Mouse (Mus musculus): ENCODE data around the gene Tmem198. TPM values are rescaled to one million over a fixed set of nuclear protein-coding genes. Genes with fewer than 3 reads are reported as not detected.
A peak's percentile ranks its signal among the peaks of the same experiment; 100 is the strongest.

Gene Tmem198
- polyA plus RNA-seq, 1 experiment from 2014 or later, result 1.3 TPM

DNA sequence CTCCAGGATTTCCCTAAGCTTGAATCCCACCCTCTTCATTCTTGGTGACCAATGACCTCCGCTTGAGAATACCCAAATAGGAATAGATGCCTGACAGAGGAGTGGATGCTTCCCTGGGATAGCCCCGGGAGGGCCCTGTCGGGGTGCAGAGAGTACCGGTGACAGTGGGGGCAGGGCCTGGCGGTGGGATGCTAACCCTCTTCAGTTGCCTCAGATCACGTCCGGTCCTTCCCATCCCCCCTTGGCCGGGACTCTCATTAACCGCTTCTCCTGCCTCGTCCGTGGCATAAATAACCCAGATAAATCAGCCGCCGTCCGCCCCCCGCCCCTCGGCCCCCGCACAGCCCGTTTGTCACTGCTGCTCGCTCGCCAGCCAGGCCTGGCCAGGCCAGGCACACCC is 32.7 kb upstream of the Tmem198 start:
- TF ChIP-seq CTCF (IDR thresholded peaks at IDR 0.05), result no peak
- Histone ChIP-seq H3K4me1 (ENCODE audit: insufficient read depth, low read depth, low read length) (peaks cover 9% of the 10 kb centered on the region; the same call in 1 of the 2 replicates), H3K27me3 (replicated peaks; ENCODE audit: insufficient read depth, low read length) (peaks cover 54% of the 10 kb centered on the region), H3K9ac (replicated peaks; ENCODE audit: low read depth) (no peak overlapping the region), H3K4me2 (replicated peaks; ENCODE audit: low read depth, low read length) (no peak overlapping the region), H3K36me3 (ENCODE audit: insufficient read depth, low read length) (peaks cover 5% of the 10 kb centered on the region; the same call in 1 of the 2 replicates), H3K4me3 (ENCODE audit: low read depth, low read length) (no peak overlapping the region), H3K27ac (ENCODE audit: low read length) (no peak overlapping the region), H3K9me3 (ENCODE audit: low read length) (no peaks in the 10 kb centered on the region)
- WGBS, result 6% methylated on average over 17 of the region's 20 CpGs
- DNase-seq (ENCODE audit: low spot score), result no peak
- no peak for ATAC-seq

DNA sequence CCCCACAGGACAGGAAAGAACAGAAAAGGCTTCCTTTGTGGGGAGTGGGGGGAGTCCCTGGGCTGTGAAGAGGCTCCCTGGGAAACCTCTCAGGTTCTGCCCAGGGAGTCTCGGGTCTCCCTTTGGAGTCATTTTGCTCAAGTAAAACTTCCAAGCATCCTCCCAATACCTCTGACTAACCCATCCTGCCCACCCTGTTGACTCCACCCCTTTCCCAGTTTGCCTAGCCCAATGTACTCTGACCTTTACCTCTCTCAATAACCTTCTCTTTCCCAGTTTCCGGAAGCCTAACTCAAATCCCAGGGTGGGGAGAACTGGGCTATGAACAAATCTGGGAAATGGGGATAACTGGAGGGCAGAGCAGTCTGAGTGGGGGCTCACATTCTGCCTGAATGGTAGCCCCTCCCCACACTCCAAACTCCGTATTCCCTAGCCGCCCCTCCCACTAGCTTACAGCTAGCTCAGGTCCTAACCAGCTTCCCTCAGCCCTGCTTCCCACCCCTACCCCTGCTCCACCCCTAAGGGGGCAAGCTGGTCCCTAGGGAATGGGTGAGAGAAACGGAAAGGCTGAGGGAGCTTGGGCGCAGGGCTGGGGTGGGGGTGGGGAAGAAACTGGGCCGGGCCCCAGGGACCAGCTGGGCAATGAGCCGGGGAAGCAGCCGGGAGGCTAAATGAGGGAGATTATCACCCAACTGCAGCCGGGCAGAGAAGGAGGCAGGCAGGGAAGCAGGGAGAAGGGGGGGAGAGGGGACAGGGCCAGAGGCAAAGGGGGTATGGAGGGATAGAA is 31.9 kb upstream of the Tmem198 start:
- Histone ChIP-seq H3K27me3 (replicated peaks; ENCODE audit: insufficient read depth, low read length) (peaks cover 55% of the 10 kb centered on the region), H3K36me3 (ENCODE audit: insufficient read depth, low read length) (peaks cover 5% of the 10 kb centered on the region; the same call in 1 of the 2 replicates), H3K27ac (ENCODE audit: low read length) (no peak overlapping the region), H3K9me3 (ENCODE audit: low read length) (no peaks in the 10 kb centered on the region), H3K4me2 (replicated peaks; ENCODE audit: low read depth, low read length) (no peak overlapping the region), H3K4me3 (ENCODE audit: low read depth, low read length) (no peak overlapping the region), H3K9ac (replicated peaks; ENCODE audit: low read depth) (no peak overlapping the region), H3K4me1 (ENCODE audit: insufficient read depth, low read depth, low read length) (peaks cover 9% of the 10 kb centered on the region; the same call in 1 of the 2 replicates)
- peak; percentile 15; the same call in 1 of the 2 replicates for ATAC-seq
- no peak for DNase-seq (ENCODE audit: low spot score)
- no peak for TF ChIP-seq EP300 (IDR thresholded peaks at IDR 0.05)
- no peak for TF ChIP-seq CTCF (IDR thresholded peaks at IDR 0.05)
- WGBS, result 6% methylated on average over 10 of the region's 10 CpGs

- no peak for ATAC-seq
Observed at GRCm38 (mm10) chr1:75448052-75448431, 31.3 kb upstream of the Tmem198 start.

GRCm38 (mm10) chr1:75448937-75449336 is 30.4 kb upstream of the Tmem198 start:
- DNase-seq (ENCODE audit: low spot score) (no peak), ATAC-seq (no peak)
- H3K36me3 ChIP-seq (ENCODE audit: insufficient read depth, low read length), result no peaks in the 10 kb centered on the region
- 1% methylated on average over 9 of the region's 14 CpGs for WGBS
- H3K4me3 ChIP-seq (ENCODE audit: low read depth, low read length), result no peak overlapping the region
- H3K9me3 ChIP-seq (ENCODE audit: low read length), result no peaks in the 10 kb centered on the region
- TF ChIP-seq EP300 (IDR thresholded peaks at IDR 0.05) (no peak), CTCF (IDR thresholded peaks at IDR 0.05) (no peak)
- peaks cover 9% of the 10 kb centered on the region; the same call in 1 of the 2 replicates for H3K4me1 ChIP-seq (ENCODE audit: insufficient read depth, low read depth, low read length)
- H3K9ac ChIP-seq (replicated peaks; ENCODE audit: low read depth), result no peak overlapping the region
- no peak overlapping the region for H3K4me2 ChIP-seq (replicated peaks; ENCODE audit: low read depth, low read length)
- no peak overlapping the region for H3K27ac ChIP-seq (ENCODE audit: low read length)
- peaks cover 60% of the 10 kb centered on the region for H3K27me3 ChIP-seq (replicated peaks; ENCODE audit: insufficient read depth, low read length)

More at GRCm38 (mm10) chr1:75448052-75448431, 31.3 kb upstream of the Tmem198 start:
- H3K4me3 ChIP-seq (ENCODE audit: low read depth, low read length), result no peak overlapping the region
- H3K4me2 ChIP-seq (replicated peaks; ENCODE audit: low read depth, low read length), result no peak overlapping the region
- peaks cover 9% of the 10 kb centered on the region; the same call in 1 of the 2 replicates for H3K4me1 ChIP-seq (ENCODE audit: insufficient read depth, low read depth, low read length)
- no peak overlapping the region for H3K27ac ChIP-seq (ENCODE audit: low read length)
- no peaks in the 10 kb centered on the region for H3K9me3 ChIP-seq (ENCODE audit: low read length)
- DNase-seq (ENCODE audit: low spot score), result no peak
- TF ChIP-seq CTCF (IDR thresholded peaks at IDR 0.05) (no peak), EP300 (IDR thresholded peaks at IDR 0.05) (no peak)
- 6% methylated on average over 7 of the region's 7 CpGs for WGBS
- peaks cover 60% of the 10 kb centered on the region for H3K27me3 ChIP-seq (replicated peaks; ENCODE audit: insufficient read depth, low read length)
- no peaks in the 10 kb centered on the region for H3K36me3 ChIP-seq (ENCODE audit: insufficient read depth, low read length)
- H3K9ac ChIP-seq (replicated peaks; ENCODE audit: low read depth), result no peak overlapping the region

- DNase-seq (ENCODE audit: low spot score) (no peak), ATAC-seq (no peak)
- H3K36me3 ChIP-seq (ENCODE audit: insufficient read depth, low read length), result no peaks in the 10 kb centered on the region
- H3K4me2 ChIP-seq (replicated peaks; ENCODE audit: low read depth, low read length), result no peak overlapping the region
- H3K27ac ChIP-seq (ENCODE audit: low read length), result no peak overlapping the region
- 16% methylated on average over 8 of the region's 8 CpGs for WGBS
- peaks cover 9% of the 10 kb centered on the region; the same call in 1 of the 2 replicates for H3K4me1 ChIP-seq (ENCODE audit: insufficient read depth, low read depth, low read length)
- H3K9ac ChIP-seq (replicated peaks; ENCODE audit: low read depth), result no peak overlapping the region
- TF ChIP-seq EP300 (IDR thresholded peaks at IDR 0.05), result no peak
- TF ChIP-seq CTCF (IDR thresholded peaks at IDR 0.05), result no peak
- H3K9me3 ChIP-seq (ENCODE audit: low read length), result no peaks in the 10 kb centered on the region
- peaks cover 58% of the 10 kb centered on the region for H3K27me3 ChIP-seq (replicated peaks; ENCODE audit: insufficient read depth, low read length)
- H3K4me3 ChIP-seq (ENCODE audit: low read depth, low read length), result no peak overlapping the region
Observed at GRCm38 (mm10) chr1:75449377-75450135, 29.8 kb upstream of the Tmem198 start.

- Histone ChIP-seq H3K4me1 (ENCODE audit: insufficient read depth, low read depth, low read length) (peaks cover 9% of the 10 kb centered on the region; the same call in 1 of the 2 replicates), H3K36me3 (ENCODE audit: insufficient read depth, low read length) (no peaks in the 10 kb centered on the region), H3K27me3 (replicated peaks; ENCODE audit: insufficient read depth, low read length) (peaks cover 57% of the 10 kb centered on the region), H3K27ac (ENCODE audit: low read length) (no peak within 1 kb of the TSS), H3K4me3 (ENCODE audit: low read depth, low read length) (0 out of 2 replicates have a peak within 1 kb of the TSS, but pooled peaks have one; percentile 3), H3K9ac (replicated peaks; ENCODE audit: low read depth) (no peak within 1 kb of the TSS), H3K4me2 (replicated peaks; ENCODE audit: low read depth, low read length) (peak within 1 kb of the TSS; percentile 43), H3K9me3 (ENCODE audit: low read length) (no peaks in the 10 kb centered on the region)
- no peak for TF ChIP-seq CTCF (IDR thresholded peaks at IDR 0.05)
- no peak for TF ChIP-seq EP300 (IDR thresholded peaks at IDR 0.05)
- 2% methylated on average over 34 of the region's 35 CpGs for WGBS
- no peak for ATAC-seq
- DNase-seq (ENCODE audit: low spot score), result no peak
Observed at GRCm38 (mm10) chr1:75450314-75451005, 28.9 kb upstream of the Tmem198 start, which contains the start of gene Asic4. Asic4 (plus strand) TSS chr1:75450436.
